Mouse (Mus musculus): ENCODE data around the gene Sergef. TPM values are rescaled to one million over a fixed set of nuclear protein-coding genes. Genes with fewer than 3 reads are reported as not detected.

Sergef gene
- polyA plus RNA-seq, 1 experiment = not detected

- no peak for TF ChIP-seq CTCF (IDR thresholded peaks at IDR 0.05; ENCODE audit: insufficient read depth, low read depth, low read length)
- TF ChIP-seq POLR2A (IDR thresholded peaks at IDR 0.05; ENCODE audit: insufficient read depth, low read depth, low read length) = no peak
These were observed 166.5 kb downstream of the Sergef start for GRCm38 (mm10) chr7:46473141-46473540.

GRCm38 (mm10) chr7:46471054-46471737 is 168.4 kb downstream of the Sergef start:
- Histone ChIP-seq H3K27ac (ENCODE audit: insufficient read depth, low read depth, low read length) (no peak overlapping the region), H3K4me1 (ENCODE audit: control insufficient read depth, insufficient read depth, low read length) (peaks cover 7% of the 10 kb centered on the region), H3K4me3 (ENCODE audit: insufficient read depth, low read depth, low read length) (no peak overlapping the region)
- WGBS = 88% methylated on average over 7 of the region's 7 CpGs
- TF ChIP-seq CTCF (IDR thresholded peaks at IDR 0.05; ENCODE audit: insufficient read depth, low read depth, low read length) = no peak
- TF ChIP-seq POLR2A (IDR thresholded peaks at IDR 0.05; ENCODE audit: insufficient read depth, low read depth, low read length) = no peak

More at GRCm38 (mm10) chr7:46473141-46473540, 166.5 kb downstream of the Sergef start:
- Histone ChIP-seq H3K4me3 (ENCODE audit: insufficient read depth, low read depth, low read length) (no peak overlapping the region), H3K27ac (ENCODE audit: insufficient read depth, low read depth, low read length) (no peak overlapping the region), H3K4me1 (ENCODE audit: control insufficient read depth, insufficient read depth, low read length) (peaks cover 3% of the 10 kb centered on the region)
- WGBS = 58% methylated on average over 9 of the region's 9 CpGs

GRCm38 (mm10) chr7:46469542-46469941 is 170.1 kb downstream of the Sergef start:
- TF ChIP-seq POLR2A (IDR thresholded peaks at IDR 0.05; ENCODE audit: insufficient read depth, low read depth, low read length) (no peak), CTCF (IDR thresholded peaks at IDR 0.05; ENCODE audit: insufficient read depth, low read depth, low read length) (no peak)
- H3K4me3 ChIP-seq (ENCODE audit: insufficient read depth, low read depth, low read length) = no peak overlapping the region
- H3K4me1 ChIP-seq (ENCODE audit: control insufficient read depth, insufficient read depth, low read length) = peaks cover 7% of the 10 kb centered on the region
- no peak overlapping the region for H3K27ac ChIP-seq (ENCODE audit: insufficient read depth, low read depth, low read length)
- WGBS = 94% methylated on average over 3 of the region's 3 CpGs

GRCm38 (mm10) chr7:46466422-46466981 is 173.1 kb downstream of the Sergef start:
- no peak overlapping the region for H3K4me3 ChIP-seq (ENCODE audit: insufficient read depth, low read depth, low read length)
- no peak for TF ChIP-seq CTCF (IDR thresholded peaks at IDR 0.05; ENCODE audit: insufficient read depth, low read depth, low read length)
- TF ChIP-seq POLR2A (IDR thresholded peaks at IDR 0.05; ENCODE audit: insufficient read depth, low read depth, low read length) = no peak
- H3K27ac ChIP-seq (ENCODE audit: insufficient read depth, low read depth, low read length) = no peak overlapping the region
- peaks cover 12% of the 10 kb centered on the region for H3K4me1 ChIP-seq (ENCODE audit: control insufficient read depth, insufficient read depth, low read length)
- 58% methylated on average over 7 of the region's 7 CpGs for WGBS

GRCm38 (mm10) chr7:46463136-46463535 is 176.5 kb downstream of the Sergef start:
- peaks cover 19% of the 10 kb centered on the region for H3K4me1 ChIP-seq (ENCODE audit: control insufficient read depth, insufficient read depth, low read length)
- WGBS = 86% methylated on average over 8 of the region's 8 CpGs
- H3K4me3 ChIP-seq (ENCODE audit: insufficient read depth, low read depth, low read length) = no peak overlapping the region
- no peak for TF ChIP-seq POLR2A (IDR thresholded peaks at IDR 0.05; ENCODE audit: insufficient read depth, low read depth, low read length)
- TF ChIP-seq CTCF (IDR thresholded peaks at IDR 0.05; ENCODE audit: insufficient read depth, low read depth, low read length) = no peak
- no peak overlapping the region for H3K27ac ChIP-seq (ENCODE audit: insufficient read depth, low read depth, low read length)

GRCm38 (mm10) chr7:46462287-46462686 is 177.3 kb downstream of the Sergef start:
- Histone ChIP-seq H3K4me3 (ENCODE audit: insufficient read depth, low read depth, low read length) (no peak overlapping the region), H3K4me1 (ENCODE audit: control insufficient read depth, insufficient read depth, low read length) (peaks cover 19% of the 10 kb centered on the region), H3K27ac (ENCODE audit: insufficient read depth, low read depth, low read length) (no peak overlapping the region)
- TF ChIP-seq POLR2A (IDR thresholded peaks at IDR 0.05; ENCODE audit: insufficient read depth, low read depth, low read length) (no peak), CTCF (IDR thresholded peaks at IDR 0.05; ENCODE audit: insufficient read depth, low read depth, low read length) (no peak)
- WGBS = 48% methylated on average over 8 of the region's 8 CpGs

- TF ChIP-seq POLR2A (IDR thresholded peaks at IDR 0.05; ENCODE audit: insufficient read depth, low read depth, low read length) (no peak), CTCF (IDR thresholded peaks at IDR 0.05; ENCODE audit: insufficient read depth, low read depth, low read length) (no peak)
- Histone ChIP-seq H3K27ac (ENCODE audit: insufficient read depth, low read depth, low read length) (no peak overlapping the region), H3K4me1 (ENCODE audit: control insufficient read depth, insufficient read depth, low read length) (peaks cover 15% of the 10 kb centered on the region), H3K4me3 (ENCODE audit: insufficient read depth, low read depth, low read length) (no peak overlapping the region)
- WGBS = 79% methylated on average over 9 of the region's 9 CpGs
These were observed 179.9 kb downstream of the Sergef start for GRCm38 (mm10) chr7:46459605-46460245.

- no peak overlapping the region for H3K27ac ChIP-seq (ENCODE audit: insufficient read depth, low read depth, low read length)
- no peak for TF ChIP-seq CTCF (IDR thresholded peaks at IDR 0.05; ENCODE audit: insufficient read depth, low read depth, low read length)
- TF ChIP-seq POLR2A (IDR thresholded peaks at IDR 0.05; ENCODE audit: insufficient read depth, low read depth, low read length) = no peak
These were observed 180.4 kb downstream of the Sergef start for GRCm38 (mm10) chr7:46459200-46459599.

GRCm38 (mm10) chr7:46457889-46458288 is 181.7 kb downstream of the Sergef start:
- Histone ChIP-seq H3K27ac (ENCODE audit: insufficient read depth, low read depth, low read length) (no peak overlapping the region), H3K4me1 (ENCODE audit: control insufficient read depth, insufficient read depth, low read length) (peaks cover 26% of the 10 kb centered on the region), H3K4me3 (ENCODE audit: insufficient read depth, low read depth, low read length) (no peak overlapping the region)
- 70% methylated on average over 3 of the region's 3 CpGs for WGBS
- TF ChIP-seq POLR2A (IDR thresholded peaks at IDR 0.05; ENCODE audit: insufficient read depth, low read depth, low read length) = no peak
- TF ChIP-seq CTCF (IDR thresholded peaks at IDR 0.05; ENCODE audit: insufficient read depth, low read depth, low read length) = no peak

More at GRCm38 (mm10) chr7:46459200-46459599, 180.4 kb downstream of the Sergef start:
- no peak overlapping the region for H3K4me3 ChIP-seq (ENCODE audit: insufficient read depth, low read depth, low read length)
- WGBS = 88% methylated on average over 2 of the region's 2 CpGs
- H3K4me1 ChIP-seq (ENCODE audit: control insufficient read depth, insufficient read depth, low read length) = peaks cover 19% of the 10 kb centered on the region

All from olfactory bulb, adult 2 months (tissue).